Mouse (Mus musculus): Measurements from ENCODE around the gene Vegfd. TPM values are rescaled to one million over a fixed set of nuclear protein-coding genes. Genes with fewer than 3 reads are reported as not detected.
A peak's percentile ranks its signal among the peaks of the same experiment; 100 is the strongest.

The Vegfd gene
- polyA plus RNA-seq, 1 experiment from 2014 or later = 40.1 TPM

- Histone ChIP-seq H3K9ac (no peak overlapping the region), H3K9me3 (ENCODE audit: low read depth, low read length) (no peaks in the 10 kb centered on the region), H3K4me3 (ENCODE audit: low read depth, low read length) (no peak overlapping the region), H3K27ac (ENCODE audit: low read depth) (no peak overlapping the region), H3K36me3 (ENCODE audit: insufficient read depth) (peaks cover 35% of the 10 kb centered on the region), H3K27me3 (ENCODE audit: insufficient read depth, low read length) (no peaks in the 10 kb centered on the region), H3K4me2 (no peak overlapping the region), H3K4me1 (ENCODE audit: insufficient read depth) (no peaks in the 10 kb centered on the region)
- WGBS = 97% methylated on average over 9 of the region's 9 CpGs
- ATAC-seq (ENCODE audit: insufficient read depth) (no peak), DNase-seq (no peak)
- no peak for TF ChIP-seq CTCF (IDR thresholded peaks at IDR 0.05; ENCODE audit: low read depth)
Observed at GRCm38 (mm10) chrX:164432682-164433081, 59.5 kb downstream of the Vegfd start.

GRCm38 (mm10) chrX:164436709-164437108 lies 63.5 kb downstream of the Vegfd start, which contains the start of gene Asb11:
Gene Asb11, plus strand, starts transcription at chrX:164436994.
- H3K4me1 ChIP-seq (ENCODE audit: insufficient read depth) = no peaks in the 10 kb centered on the region
- H3K9me3 ChIP-seq (ENCODE audit: low read depth, low read length) = no peaks in the 10 kb centered on the region
- H3K36me3 ChIP-seq (ENCODE audit: insufficient read depth) = peaks cover 16% of the 10 kb centered on the region
- no peak for ATAC-seq (ENCODE audit: insufficient read depth)
- H3K27me3 ChIP-seq (ENCODE audit: insufficient read depth, low read length) = no peaks in the 10 kb centered on the region
- whole genome bisulfite sequencing = 42% methylated on average over 8 of the region's 8 CpGs
- no peak within 1 kb of the TSS for H3K4me2 ChIP-seq
- no peak for DNase-seq
- no peak for TF ChIP-seq CTCF (IDR thresholded peaks at IDR 0.05; ENCODE audit: low read depth)
- H3K9ac ChIP-seq = no peak within 1 kb of the TSS
- H3K27ac ChIP-seq (ENCODE audit: low read depth) = no peak within 1 kb of the TSS
- no peak within 1 kb of the TSS for H3K4me3 ChIP-seq (ENCODE audit: low read depth, low read length)

GRCm38 (mm10) chrX:164439462-164439861 lies 66.3 kb downstream of the Vegfd start:
- H3K36me3 ChIP-seq (ENCODE audit: insufficient read depth) = no peaks in the 10 kb centered on the region
- no peaks in the 10 kb centered on the region for H3K9me3 ChIP-seq (ENCODE audit: low read depth, low read length)
- no peaks in the 10 kb centered on the region for H3K4me1 ChIP-seq (ENCODE audit: insufficient read depth)
- 76% methylated on average over 7 of the region's 7 CpGs for WGBS
- H3K27ac ChIP-seq (ENCODE audit: low read depth) = 0 out of 2 replicates have a peak overlapping the region, but pooled peaks have one; percentile 33
- no peak for ATAC-seq (ENCODE audit: insufficient read depth)
- no peak overlapping the region for H3K4me3 ChIP-seq (ENCODE audit: low read depth, low read length)
- no peak for DNase-seq
- no peaks in the 10 kb centered on the region for H3K27me3 ChIP-seq (ENCODE audit: insufficient read depth, low read length)
- no peak overlapping the region for H3K4me2 ChIP-seq
- TF ChIP-seq CTCF (IDR thresholded peaks at IDR 0.05; ENCODE audit: low read depth) = no peak
- no peak overlapping the region for H3K9ac ChIP-seq

- WGBS = 39% methylated on average over 2 of the region's 2 CpGs
- TF ChIP-seq CTCF (IDR thresholded peaks at IDR 0.05; ENCODE audit: low read depth) = no peak
- no peaks in the 10 kb centered on the region for H3K27me3 ChIP-seq (ENCODE audit: insufficient read depth, low read length)
- H3K27ac ChIP-seq (ENCODE audit: low read depth) = peak overlapping the region; percentile 78
- H3K4me2 ChIP-seq = no peak overlapping the region
- H3K9me3 ChIP-seq (ENCODE audit: low read depth, low read length) = no peaks in the 10 kb centered on the region
- ATAC-seq (ENCODE audit: insufficient read depth) (peak; percentile 94), DNase-seq (peak; percentile 92)
- H3K9ac ChIP-seq = no peak overlapping the region
- H3K4me1 ChIP-seq (ENCODE audit: insufficient read depth) = no peaks in the 10 kb centered on the region
- no peak overlapping the region for H3K4me3 ChIP-seq (ENCODE audit: low read depth, low read length)
- H3K36me3 ChIP-seq (ENCODE audit: insufficient read depth) = no peaks in the 10 kb centered on the region
Observed at GRCm38 (mm10) chrX:164440140-164440539, 67.0 kb downstream of the Vegfd start.

GRCm38 (mm10) chrX:164440703-164441102 lies 67.5 kb downstream of the Vegfd start:
- H3K4me1 ChIP-seq (ENCODE audit: insufficient read depth) = no peaks in the 10 kb centered on the region
- WGBS = 68% methylated on average over 3 of the region's 3 CpGs
- DNase-seq (no peak), ATAC-seq (ENCODE audit: insufficient read depth) (peak; percentile 44; the same call in 1 of the 2 replicates)
- no peak overlapping the region for H3K4me2 ChIP-seq
- H3K4me3 ChIP-seq (ENCODE audit: low read depth, low read length) = no peak overlapping the region
- H3K27me3 ChIP-seq (ENCODE audit: insufficient read depth, low read length) = no peaks in the 10 kb centered on the region
- H3K9ac ChIP-seq = no peak overlapping the region
- no peak for TF ChIP-seq CTCF (IDR thresholded peaks at IDR 0.05; ENCODE audit: low read depth)
- H3K36me3 ChIP-seq (ENCODE audit: insufficient read depth) = no peaks in the 10 kb centered on the region
- H3K9me3 ChIP-seq (ENCODE audit: low read depth, low read length) = no peaks in the 10 kb centered on the region
- peak overlapping the region; percentile 78 for H3K27ac ChIP-seq (ENCODE audit: low read depth)

GRCm38 (mm10) chrX:164441306-164441705 lies 68.1 kb downstream of the Vegfd start:
- H3K27me3 ChIP-seq (ENCODE audit: insufficient read depth, low read length) = no peaks in the 10 kb centered on the region
- DNase-seq (no peak), ATAC-seq (ENCODE audit: insufficient read depth) (no peak)
- H3K4me2 ChIP-seq = no peak overlapping the region
- H3K27ac ChIP-seq (ENCODE audit: low read depth) = no peak overlapping the region; the same call in 1 of the 2 replicates
- no peaks in the 10 kb centered on the region for H3K36me3 ChIP-seq (ENCODE audit: insufficient read depth)
- H3K4me1 ChIP-seq (ENCODE audit: insufficient read depth) = no peaks in the 10 kb centered on the region
- no peak overlapping the region for H3K4me3 ChIP-seq (ENCODE audit: low read depth, low read length)
- no peak overlapping the region for H3K9ac ChIP-seq
- TF ChIP-seq CTCF (IDR thresholded peaks at IDR 0.05; ENCODE audit: low read depth) = no peak
- H3K9me3 ChIP-seq (ENCODE audit: low read depth, low read length) = no peaks in the 10 kb centered on the region
- WGBS = 74% methylated on average over 3 of the region's 3 CpGs

- no peak for TF ChIP-seq CTCF (IDR thresholded peaks at IDR 0.05; ENCODE audit: low read depth)
- Histone ChIP-seq H3K36me3 (ENCODE audit: insufficient read depth) (no peaks in the 10 kb centered on the region), H3K4me3 (ENCODE audit: low read depth, low read length) (no peak overlapping the region), H3K9me3 (ENCODE audit: low read depth, low read length) (no peaks in the 10 kb centered on the region), H3K27me3 (ENCODE audit: insufficient read depth, low read length) (no peaks in the 10 kb centered on the region), H3K4me2 (no peak overlapping the region), H3K27ac (ENCODE audit: low read depth) (no peak overlapping the region), H3K9ac (no peak overlapping the region), H3K4me1 (ENCODE audit: insufficient read depth) (no peaks in the 10 kb centered on the region)
- DNase-seq = no peak
- no peak for ATAC-seq (ENCODE audit: insufficient read depth)
- WGBS = 60% methylated on average over 12 of the region's 12 CpGs
Observed at GRCm38 (mm10) chrX:164445601-164446000, 72.4 kb downstream of the Vegfd start.

- Histone ChIP-seq H3K4me3 (ENCODE audit: low read depth, low read length) (no peak overlapping the region), H3K27me3 (ENCODE audit: insufficient read depth, low read length) (no peaks in the 10 kb centered on the region), H3K36me3 (ENCODE audit: insufficient read depth) (no peaks in the 10 kb centered on the region), H3K4me2 (no peak overlapping the region), H3K9ac (no peak overlapping the region), H3K27ac (ENCODE audit: low read depth) (no peak overlapping the region), H3K9me3 (ENCODE audit: low read depth, low read length) (no peaks in the 10 kb centered on the region), H3K4me1 (ENCODE audit: insufficient read depth) (no peaks in the 10 kb centered on the region)
- 70% methylated on average over 10 of the region's 10 CpGs for WGBS
- peak; percentile 39 for TF ChIP-seq CTCF (IDR thresholded peaks at IDR 0.05; ENCODE audit: low read depth)
- no peak for ATAC-seq (ENCODE audit: insufficient read depth)
- no peak for DNase-seq
Observed at GRCm38 (mm10) chrX:164446106-164446551, 73.0 kb downstream of the Vegfd start.
